Mouse (Mus musculus) left cerebral cortex, postnatal 14 days (tissue): Measurements from ENCODE around the gene Pfn4. TPM values are rescaled to one million over a fixed set of nuclear protein-coding genes. Genes with fewer than 3 reads are reported as not detected.
"Not testable (repeated sequence)": the region's sequence is repeated elsewhere in the genome, so short reads cannot be mapped to it uniquely, and the experiment has no call there.

Experiments used
- DNase-seq, 2 experiments: peaks; one replicate each; pipeline ENCODE4 v3.0.0; 2021 to 2022; ENCODE audit warnings: low spot score in 2 of 2, mixed read lengths in 1 of 2
- intact Hi-C: fragments of 180-260 bp; cut with DNase I; formaldehyde crosslinking; loops from one replicate; pipeline ENCODE4 v1.15.1; 2025
- total RNA-seq, 2 experiments: library from RNA; stranded (reverse); gene quantifications; 2 replicates each; pipeline ENCODE4 v1.2.3; 2021

Gene Pfn4
- total RNA-seq, 2 experiments from 2014 or later = 11.3 to 13.0 TPM

GRCm38 (mm10) chr12:4781725-4782404, 13.0 kb downstream of the Pfn4 start:
- DNase-seq, intact Hi-C loops: not testable (repeated sequence)

- DNase-seq = no peak
- intact Hi-C loops = no loop called here
Observed at GRCm38 (mm10) chr12:4783598-4783997, 14.8 kb downstream of the Pfn4 start.

GRCm38 (mm10) chr12:4784466-4784865, 15.6 kb downstream of the Pfn4 start:
- DNase-seq = no peak
- intact Hi-C loops = no loop called here

- intact Hi-C loops, DNase-seq: not testable (repeated sequence)
Observed at GRCm38 (mm10) chr12:4788128-4788527, 19.3 kb downstream of the Pfn4 start.

GRCm38 (mm10) chr12:4793718-4794117, 24.9 kb downstream of the Pfn4 start:
- peak; percentile 19 to 32 for DNase-seq
- intact Hi-C loops = no loop called here

GRCm38 (mm10) chr12:4797471-4797870, 28.6 kb downstream of the Pfn4 start:
- DNase-seq, intact Hi-C loops: not testable (repeated sequence)

GRCm38 (mm10) chr12:4811036-4811435, 42.2 kb downstream of the Pfn4 start:
- DNase-seq = no peak
- intact Hi-C loops = no loop called here

GRCm38 (mm10) chr12:4811705-4812104, 42.9 kb downstream of the Pfn4 start:
- intact Hi-C loops = no loop called here
- DNase-seq = no peak

GRCm38 (mm10) chr12:4813636-4814035, 44.8 kb downstream of the Pfn4 start:
- intact Hi-C loops = no loop called here
- no peak for DNase-seq

GRCm38 (mm10) chr12:4816680-4817360, 48.0 kb downstream of the Pfn4 start:
- no peak for DNase-seq
- intact Hi-C loops = no loop called here

GRCm38 (mm10) chr12:4817361-4818101, 48.7 kb downstream of the Pfn4 start, which contains the start of gene Sf3b6:
Gene Sf3b6 (plus strand): TSS chr12:4817544.
- DNase-seq = peak; percentile 96 to 98
- intact Hi-C loops = no loop called here

- intact Hi-C loops = no loop called here
- DNase-seq = no peak
Observed at GRCm38 (mm10) chr12:4827256-4827655, 58.4 kb downstream of the Pfn4 start.

Other genes with a start within 250 kb of the Pfn4 start
- 10 to 100 TPM; 61.4 to 64.2 TPM for gene Itsn2, start 176.4 kb upstream of the Pfn4 start, total RNA-seq
- not detected for gene Gm3625, start 176.1 kb upstream of the Pfn4 start, total RNA-seq
- 1 to 10 TPM; 1.1 to 1.8 TPM for gene Fam228a, start 30.6 kb upstream of the Pfn4 start, total RNA-seq
- 10 to 100 TPM; 19.3 to 25.0 TPM for gene Fam228b, start 245 bp downstream of the Pfn4 start, total RNA-seq
- gene Sf3b6, start 48.5 kb downstream of the Pfn4 start, total RNA-seq = 10 to 100 TPM; 85.2 to 88.0 TPM
- 10 to 100 TPM; 63.5 to 91.4 TPM for gene Fkbp1b, start 72.6 kb downstream of the Pfn4 start, total RNA-seq
- gene Wdcp, start 74.3 kb downstream of the Pfn4 start, total RNA-seq = 10 to 100 TPM; 10.6 to 11.5 TPM
- gene Mfsd2b, start 105.3 kb downstream of the Pfn4 start, total RNA-seq = 1 to 10 TPM in 1 of 2 experiments, under 1 TPM in 1; 0.81 to 1.0 TPM
- gene Ubxn2a, start 138.7 kb downstream of the Pfn4 start, total RNA-seq = 10 to 100 TPM; 43.5 to 45.7 TPM
- 10 to 100 TPM; 24.6 to 24.7 TPM for gene Atad2b, start 148.3 kb downstream of the Pfn4 start, total RNA-seq